Mouse (Mus musculus) B cell, adult 2 months (primary cell): ENCODE results near the gene Tmem200a.
A peak's percentile ranks its signal among the peaks of the same experiment; 100 is the strongest.

Experiments
- DNase-seq, 2 experiments: peaks; one replicate each; pipeline ENCODE4 v3.0.0; 2022

Gene Tmem200a

GRCm38 (mm10) chr10:26078521-26079142 is at the start of gene Tmem200a:
Gene Tmem200a, minus strand, starts transcription at chr10:26079052.
- DNase-seq, result peak in 1 of 2 experiments; percentile 1

- no peak for DNase-seq
Observed at GRCm38 (mm10) chr10:26119822-26120183, 41.0 kb upstream of the Tmem200a start.

GRCm38 (mm10) chr10:26119067-26119821 is 40.4 kb upstream of the Tmem200a start:
- no peak for DNase-seq

- DNase-seq, result no peak
Observed at GRCm38 (mm10) chr10:26114409-26114808, 35.6 kb upstream of the Tmem200a start.

- no peak for DNase-seq
Observed at GRCm38 (mm10) chr10:26103330-26103982, 24.6 kb upstream of the Tmem200a start.

GRCm38 (mm10) chr10:26082081-26082480 is 3.2 kb upstream of the Tmem200a start:
- no peak for DNase-seq

- no peak for DNase-seq
Observed at GRCm38 (mm10) chr10:26079678-26080077, 826 bp upstream of the Tmem200a start.

- DNase-seq, result no peak
Observed at GRCm38 (mm10) chr10:26077671-26078481, 976 bp downstream of the Tmem200a start, which contains the start of gene Gm9767. Gene Gm9767, plus strand, starts transcription at chr10:26078255.

GRCm38 (mm10) chr10:26076949-26077348 is 1.9 kb downstream of the Tmem200a start:
- DNase-seq, result no peak

- no peak for DNase-seq
Observed at GRCm38 (mm10) chr10:26071986-26072385, 6.9 kb downstream of the Tmem200a start.

- no peak for DNase-seq
Observed at GRCm38 (mm10) chr10:26063071-26063470, 15.8 kb downstream of the Tmem200a start.

GRCm38 (mm10) chr10:26059662-26060307 is 19.1 kb downstream of the Tmem200a start:
- DNase-seq, result no peak

GRCm38 (mm10) chr10:26051177-26051576 is 27.7 kb downstream of the Tmem200a start:
- DNase-seq, result no peak

- no peak for DNase-seq
Observed at GRCm38 (mm10) chr10:26034931-26035330, 43.9 kb downstream of the Tmem200a start.

- no peak for DNase-seq
Observed at GRCm38 (mm10) chr10:26018740-26019139, 60.1 kb downstream of the Tmem200a start.

GRCm38 (mm10) chr10:26014298-26014697 is 64.6 kb downstream of the Tmem200a start:
- no peak for DNase-seq

GRCm38 (mm10) chr10:26008948-26009347 is 69.9 kb downstream of the Tmem200a start:
- DNase-seq, result no peak

GRCm38 (mm10) chr10:26005471-26005870 is 73.4 kb downstream of the Tmem200a start:
- DNase-seq, result no peak

GRCm38 (mm10) chr10:26000893-26001292 is 78.0 kb downstream of the Tmem200a start:
- DNase-seq, result no peak

GRCm38 (mm10) chr10:25999291-25999930 is 79.4 kb downstream of the Tmem200a start:
- no peak for DNase-seq

GRCm38 (mm10) chr10:25984056-25984455 is 94.8 kb downstream of the Tmem200a start:
- no peak for DNase-seq

GRCm38 (mm10) chr10:25982617-25983016 is 96.2 kb downstream of the Tmem200a start:
- no peak for DNase-seq
